Mouse (Mus musculus) testis, adult 2 months (tissue): ENCODE measurements around the gene Spock1. TPM values are rescaled to one million over a fixed set of nuclear protein-coding genes. Genes with fewer than 3 reads are reported as not detected.

Experiments used
- H3K27ac ChIP-seq: fragments of 200-500 bp; 2 replicates; pipeline ENCODE4 v1.5.1; 2012; ENCODE audit warnings: low read depth, low read length; ENCODE audit not compliant: control insufficient read depth, insufficient read depth
- H3K27me3 ChIP-seq: fragments of 200-500 bp; 2 replicates; pipeline ENCODE4 v1.6.1; 2012; ENCODE audit warnings: mild to moderate bottlenecking, low read length, moderate library complexity; ENCODE audit not compliant: control insufficient read depth, insufficient read depth
- H3K36me3 ChIP-seq: fragments of 200-500 bp; 2 replicates; pipeline ENCODE4 v1.6.1; 2012; ENCODE audit warnings: mild to moderate bottlenecking, low read length; ENCODE audit not compliant: control insufficient read depth, insufficient read depth
- H3K4me1 ChIP-seq: fragments of 200-500 bp; 2 replicates; pipeline ENCODE4 v1.6.1; 2012; ENCODE audit warnings: low read length; ENCODE audit not compliant: control insufficient read depth, insufficient read depth
- H3K4me3 ChIP-seq: fragments of 200-500 bp; 2 replicates; pipeline ENCODE4 v1.5.1; 2012; ENCODE audit warnings: low read depth, mild to moderate bottlenecking, low read length, moderate library complexity, mixed read lengths; ENCODE audit not compliant: control insufficient read depth
- CTCF ChIP-seq: fragments of 200-500 bp; IDR thresholded peaks from 2 replicates; pipeline ENCODE4 v1.5.1; 2012; ENCODE audit warnings: low read depth, mild to moderate bottlenecking, inconsistent platforms, low read length, moderate library complexity; ENCODE audit not compliant: control insufficient read depth, insufficient read depth, insufficient replicate concordance
- POLR2A ChIP-seq: fragments of 200-500 bp; IDR thresholded peaks from 2 replicates; pipeline ENCODE4 v1.6.1; 2012; ENCODE audit warnings: low read depth, mild to moderate bottlenecking, inconsistent platforms, low read length, moderate library complexity; ENCODE audit not compliant: control insufficient read depth
- polyA plus RNA-seq: library from polyadenylated mRNA; depleted of rRNA; stranded (reverse); fragments of >200 nt; gene quantifications from 2 replicates; pipeline ENCODE4 v1.2.3, GENCODE M21; 2012

Spock1 gene
- polyA plus RNA-seq, 1 experiment: 0.70 TPM

- no peaks in the 10 kb centered on the region for H3K4me1 ChIP-seq
- no peaks in the 10 kb centered on the region for H3K36me3 ChIP-seq
- no peak overlapping the region for H3K27ac ChIP-seq
- H3K27me3 ChIP-seq: no peaks in the 10 kb centered on the region
- TF ChIP-seq CTCF: no peak
- H3K4me3 ChIP-seq: no peak overlapping the region
Measured at GRCm38 (mm10) chr13:57577541-57578244, 330.4 kb downstream of the Spock1 start.

DNA sequence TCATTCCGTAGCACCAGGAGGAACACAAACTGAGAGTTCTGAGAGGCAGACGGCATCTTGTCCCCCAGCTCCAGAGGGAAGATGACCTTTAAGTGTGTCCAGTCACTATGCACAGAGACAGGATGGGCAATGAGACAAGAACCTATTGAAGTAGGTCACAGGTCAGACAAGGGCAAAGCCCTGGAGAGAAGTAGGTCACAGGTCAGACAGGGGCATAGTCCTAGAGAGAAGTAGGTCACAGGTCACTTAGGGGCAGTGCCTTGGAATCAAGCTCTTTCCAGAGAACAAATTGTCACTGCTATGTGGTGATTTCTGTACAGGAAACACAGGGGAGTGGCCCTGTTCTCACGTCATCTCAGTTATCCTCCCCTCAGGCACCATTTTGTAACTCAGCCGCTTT is 334.6 kb downstream of the Spock1 start:
- no peaks in the 10 kb centered on the region for H3K36me3 ChIP-seq
- TF ChIP-seq POLR2A (no peak), CTCF (no peak)
- no peaks in the 10 kb centered on the region for H3K27me3 ChIP-seq
- H3K4me3 ChIP-seq: no peak overlapping the region
- no peaks in the 10 kb centered on the region for H3K4me1 ChIP-seq
- H3K27ac ChIP-seq: no peak overlapping the region

GRCm38 (mm10) chr13:57568404-57568803 is 339.7 kb downstream of the Spock1 start:
- Histone ChIP-seq H3K4me3 (no peak overlapping the region), H3K27ac (no peak overlapping the region), H3K36me3 (no peaks in the 10 kb centered on the region), H3K27me3 (no peaks in the 10 kb centered on the region), H3K4me1 (no peaks in the 10 kb centered on the region)
- TF ChIP-seq POLR2A (no peak), CTCF (no peak)

- Histone ChIP-seq H3K27me3 (no peaks in the 10 kb centered on the region), H3K36me3 (no peaks in the 10 kb centered on the region), H3K4me3 (no peak overlapping the region), H3K27ac (no peak overlapping the region), H3K4me1 (peaks cover 6% of the 10 kb centered on the region)
- TF ChIP-seq CTCF: no peak
- TF ChIP-seq POLR2A: no peak
Measured at GRCm38 (mm10) chr13:57555186-57555585, 352.9 kb downstream of the Spock1 start.

- TF ChIP-seq CTCF (no peak), POLR2A (no peak)
- Histone ChIP-seq H3K27me3 (no peaks in the 10 kb centered on the region), H3K27ac (no peak overlapping the region), H3K36me3 (no peaks in the 10 kb centered on the region), H3K4me1 (peaks cover 6% of the 10 kb centered on the region), H3K4me3 (no peak overlapping the region)
Measured at GRCm38 (mm10) chr13:57549743-57550142, 358.4 kb downstream of the Spock1 start.

- Histone ChIP-seq H3K27me3 (no peaks in the 10 kb centered on the region), H3K4me3 (no peak overlapping the region), H3K27ac (no peak overlapping the region), H3K4me1 (no peaks in the 10 kb centered on the region), H3K36me3 (no peaks in the 10 kb centered on the region)
- TF ChIP-seq POLR2A (no peak), CTCF (no peak)
Measured at GRCm38 (mm10) chr13:57536988-57537547, 371.1 kb downstream of the Spock1 start.

DNA sequence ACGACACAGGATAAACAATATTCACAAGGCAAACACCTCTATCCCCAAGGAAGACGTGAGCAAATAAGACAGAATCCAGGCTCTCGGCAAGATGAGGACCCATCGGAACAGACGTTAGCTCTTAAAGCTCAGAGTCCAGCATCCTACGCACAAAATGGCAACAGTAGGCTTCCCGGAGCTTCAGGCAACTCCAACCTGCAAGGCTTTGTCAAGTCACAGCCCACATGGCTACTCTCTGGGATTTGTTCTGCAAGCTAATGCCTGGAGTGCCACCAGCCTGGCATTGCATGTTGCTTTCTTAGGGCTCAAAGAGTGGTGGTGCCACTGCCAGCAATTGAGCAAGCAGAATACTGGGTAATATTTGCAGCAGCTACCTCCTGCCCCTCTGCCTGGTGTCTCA is 373.8 kb downstream of the Spock1 start:
- Histone ChIP-seq H3K36me3 (no peaks in the 10 kb centered on the region), H3K4me1 (no peaks in the 10 kb centered on the region), H3K27me3 (no peaks in the 10 kb centered on the region), H3K4me3 (no peak overlapping the region), H3K27ac (no peak overlapping the region)
- TF ChIP-seq CTCF (no peak), POLR2A (no peak)
